Mouse (Mus musculus) myocyte (in vitro differentiated cells): ENCODE data around the gene Nfkbie. TPM values are rescaled to one million over a fixed set of nuclear protein-coding genes. Genes with fewer than 3 reads are reported as not detected.

ENCODE experiments used
- H3K27me3 ChIP-seq: one replicate; pipeline ENCODE4 v1.6.1; 2011; ENCODE audit not compliant: control insufficient read depth, insufficient read depth, insufficient read length
- H3K36me3 ChIP-seq: one replicate; pipeline ENCODE4 v1.6.1; 2011; ENCODE audit not compliant: control insufficient read depth, insufficient read depth
- H3K4me2 ChIP-seq: one replicate; pipeline ENCODE4 v1.6.1; 2011; ENCODE audit warnings: low read depth, control low read depth
- H3K4me3 ChIP-seq: one replicate; pipeline ENCODE4 v1.5.1; 2011; ENCODE audit warnings: mild to moderate bottlenecking, control low read depth, moderate library complexity
- H3K79me2 ChIP-seq: one replicate; pipeline ENCODE4 v1.6.1; 2011; ENCODE audit not compliant: control insufficient read depth, insufficient read depth
- H3ac ChIP-seq: one replicate; pipeline ENCODE4 v1.6.1; 2011; ENCODE audit not compliant: control insufficient read depth, insufficient read length
- CEBPB ChIP-seq: IDR thresholded peaks from 2 replicates; pipeline ENCODE4 v1.6.1; 2011; ENCODE audit warnings: mild to moderate bottlenecking, moderate library complexity; ENCODE audit not compliant: poor library complexity, insufficient read depth, severe bottlenecking
- E2F4 ChIP-seq: IDR thresholded peaks from one replicate; pipeline ENCODE4 v1.6.1; 2011; ENCODE audit warnings: mild to moderate bottlenecking, control low read depth, moderate library complexity; ENCODE audit not compliant: insufficient read depth
- MAX ChIP-seq: IDR thresholded peaks from one replicate; pipeline ENCODE4 v1.6.1; 2011; ENCODE audit warnings: low read depth, mild to moderate bottlenecking, control low read depth
- MYOD1 ChIP-seq, 3 experiments: IDR thresholded peaks; one replicate each; pipeline ENCODE4 v1.6.1; 2011; ENCODE audit warnings: control low read depth in 2 of 3, low read depth in 2 of 3, mild to moderate bottlenecking in 2 of 3, moderate library complexity in 1 of 3; ENCODE audit not compliant: insufficient read length in 2 of 3, control insufficient read depth in 1 of 3
- MYOG ChIP-seq, 3 experiments: IDR thresholded peaks; one replicate each; pipeline ENCODE4 v1.6.1; 2011; ENCODE audit warnings: control low read depth in 2 of 3, low read depth in 2 of 3, mild to moderate bottlenecking in 2 of 3; ENCODE audit not compliant: insufficient read length in 2 of 3, control insufficient read depth in 1 of 3, insufficient read depth in 1 of 3
- POLR2A ChIP-seq: IDR thresholded peaks from one replicate; pipeline ENCODE4 v1.6.1; 2011; ENCODE audit warnings: low read depth, mild to moderate bottlenecking, control low read depth, moderate library complexity; ENCODE audit not compliant: insufficient read length
- POLR2AphosphoS2 ChIP-seq: IDR thresholded peaks from one replicate; pipeline ENCODE4 v1.6.1; 2011; ENCODE audit warnings: low read depth, control low read depth; ENCODE audit not compliant: insufficient read length
- REST ChIP-seq: IDR thresholded peaks from one replicate; pipeline ENCODE4 v1.6.1; 2011; ENCODE audit warnings: mild to moderate bottlenecking, control low read depth, moderate library complexity; ENCODE audit not compliant: insufficient read depth, insufficient read length
- SRF ChIP-seq: IDR thresholded peaks from one replicate; pipeline ENCODE4 v1.6.1; 2011; ENCODE audit warnings: low read depth; ENCODE audit not compliant: control insufficient read depth, insufficient read length
- TCF12 ChIP-seq: IDR thresholded peaks from one replicate; pipeline ENCODE4 v1.6.1; 2011; ENCODE audit warnings: mild to moderate bottlenecking, control low read depth; ENCODE audit not compliant: poor library complexity, insufficient read depth, severe bottlenecking
- TCF3 ChIP-seq: IDR thresholded peaks from one replicate; pipeline ENCODE4 v1.6.1; 2011; ENCODE audit warnings: low read depth, control low read depth; ENCODE audit not compliant: insufficient read length
- USF1 ChIP-seq: IDR thresholded peaks from one replicate; pipeline ENCODE4 v1.6.1; 2011; ENCODE audit warnings: low read depth, mild to moderate bottlenecking, control low read depth, moderate library complexity
- polyA plus RNA-seq: library from polyadenylated mRNA; unstranded; fragments of >200 nt; fragmentation: generic; extraction: Trizol; gene quantifications from one replicate; pipeline ENCODE4 v1.2.1, GENCODE M21; 2012; ENCODE audit warnings: missing spikeins

Nfkbie gene
- polyA plus RNA-seq, 1 experiment = 7.3 TPM

- Histone ChIP-seq H3K4me3 (no peak overlapping the region), H3K27me3 (peaks cover 68% of the 10 kb centered on the region), H3K36me3 (no peaks in the 10 kb centered on the region), H3K79me2 (no peaks in the 10 kb centered on the region), H3K4me2 (no peak overlapping the region), H3ac (no peak overlapping the region)
- no peak for TF ChIP-seq MYOD1 (IDR thresholded peaks at IDR 0.05; ENCODE audit: control insufficient read depth in 1 of 3, insufficient read length in 2 of 3, low read depth in 2 of 3)
- no peak for TF ChIP-seq MAX
- no peak for TF ChIP-seq TCF3
Measured at GRCm38 (mm10) chr17:45542705-45543104, 12.8 kb upstream of the Nfkbie start.

- Histone ChIP-seq H3ac (no peak overlapping the region), H3K36me3 (no peaks in the 10 kb centered on the region), H3K4me3 (no peak overlapping the region), H3K27me3 (peaks cover 67% of the 10 kb centered on the region), H3K79me2 (no peaks in the 10 kb centered on the region), H3K4me2 (no peak overlapping the region)
- no peak for TF ChIP-seq USF1
- TF ChIP-seq MYOG (IDR thresholded peaks at IDR 0.05; ENCODE audit: control insufficient read depth in 1 of 3, insufficient read depth in 1 of 3, insufficient read length in 2 of 3, low read depth in 2 of 3) = no peak
- no peak for TF ChIP-seq POLR2AphosphoS2
- no peak for TF ChIP-seq SRF
- TF ChIP-seq POLR2A = no peak
- TF ChIP-seq REST = no peak
- no peak for TF ChIP-seq MYOD1 (IDR thresholded peaks at IDR 0.05; ENCODE audit: control insufficient read depth in 1 of 3, insufficient read length in 2 of 3, low read depth in 2 of 3)
- no peak for TF ChIP-seq CEBPB
- no peak for TF ChIP-seq E2F4
- no peak for TF ChIP-seq TCF3
Measured at GRCm38 (mm10) chr17:45543115-45543514, 12.4 kb upstream of the Nfkbie start.

- Histone ChIP-seq H3K36me3 (no peaks in the 10 kb centered on the region), H3K27me3 (peaks cover 67% of the 10 kb centered on the region), H3K4me3 (no peak overlapping the region), H3K4me2 (no peak overlapping the region), H3ac (no peak overlapping the region), H3K79me2 (no peaks in the 10 kb centered on the region)
- TF ChIP-seq CEBPB (no peak), TCF3 (no peak)
Measured at GRCm38 (mm10) chr17:45544001-45544872, 11.3 kb upstream of the Nfkbie start.

- Histone ChIP-seq H3K4me2 (no peak overlapping the region), H3K79me2 (no peaks in the 10 kb centered on the region), H3K27me3 (peaks cover 64% of the 10 kb centered on the region), H3ac (no peak overlapping the region), H3K4me3 (no peak overlapping the region), H3K36me3 (no peaks in the 10 kb centered on the region)
- TF ChIP-seq MYOD1 (IDR thresholded peaks at IDR 0.05; ENCODE audit: control insufficient read depth in 1 of 3, insufficient read length in 2 of 3, low read depth in 2 of 3) (no peak), MYOG (IDR thresholded peaks at IDR 0.05; ENCODE audit: control insufficient read depth in 1 of 3, insufficient read depth in 1 of 3, insufficient read length in 2 of 3, low read depth in 2 of 3) (no peak), TCF3 (no peak), MAX (no peak), SRF (no peak), POLR2AphosphoS2 (no peak), POLR2A (no peak), E2F4 (no peak), TCF12 (no peak), USF1 (no peak), REST (no peak), CEBPB (no peak)
Measured at GRCm38 (mm10) chr17:45544873-45545277, 10.6 kb upstream of the Nfkbie start.

GRCm38 (mm10) chr17:45545278-45545961 lies 10.1 kb upstream of the Nfkbie start:
- no peaks in the 10 kb centered on the region for H3K79me2 ChIP-seq
- TF ChIP-seq POLR2A = no peak
- TF ChIP-seq CEBPB = no peak
- no peak for TF ChIP-seq SRF
- no peak for TF ChIP-seq MYOD1 (IDR thresholded peaks at IDR 0.05; ENCODE audit: control insufficient read depth in 1 of 3, insufficient read length in 2 of 3, low read depth in 2 of 3)
- no peak for TF ChIP-seq REST
- TF ChIP-seq USF1 = no peak
- no peak for TF ChIP-seq E2F4
- no peak for TF ChIP-seq MAX
- no peak for TF ChIP-seq POLR2AphosphoS2
- no peaks in the 10 kb centered on the region for H3K36me3 ChIP-seq
- no peak overlapping the region for H3K4me3 ChIP-seq
- H3K4me2 ChIP-seq = no peak overlapping the region
- peaks cover 65% of the 10 kb centered on the region for H3K27me3 ChIP-seq
- no peak overlapping the region for H3ac ChIP-seq
